Mouse (Mus musculus): ENCODE results near the gene Tacc2.

The Tacc2 gene

GRCm38 (mm10) chr7:130621068-130621467 lies 43.8 kb downstream of the Tacc2 start:
- no peak for DNase-seq

- peak in 1 of 2 experiments; percentile 36 for DNase-seq
Measured at GRCm38 (mm10) chr7:130621953-130622352, 44.7 kb downstream of the Tacc2 start.

- peak in 1 of 2 experiments; percentile 36 for DNase-seq
Measured at GRCm38 (mm10) chr7:130622359-130622758, 45.1 kb downstream of the Tacc2 start.

- no peak for DNase-seq
Measured at GRCm38 (mm10) chr7:130624299-130624698, 47.1 kb downstream of the Tacc2 start.

GRCm38 (mm10) chr7:130625361-130625760 lies 48.1 kb downstream of the Tacc2 start:
- DNase-seq, result peak; percentile 19 to 32

GRCm38 (mm10) chr7:130628601-130629000 lies 51.4 kb downstream of the Tacc2 start:
- no peak for DNase-seq

- DNase-seq, result no peak
Measured at GRCm38 (mm10) chr7:130629999-130630398, 52.8 kb downstream of the Tacc2 start.

- peak; percentile 27 to 39 for DNase-seq
Measured at GRCm38 (mm10) chr7:130630956-130631355, 53.7 kb downstream of the Tacc2 start.

- DNase-seq, result peak in 1 of 2 experiments; percentile 47
Measured at GRCm38 (mm10) chr7:130631553-130632378, 54.5 kb downstream of the Tacc2 start.

GRCm38 (mm10) chr7:130632379-130632732 lies 55.1 kb downstream of the Tacc2 start:
- DNase-seq, result no peak

GRCm38 (mm10) chr7:130634259-130634871 lies 57.1 kb downstream of the Tacc2 start:
- no peak for DNase-seq

GRCm38 (mm10) chr7:130635212-130635611 lies 58.0 kb downstream of the Tacc2 start:
- no peak for DNase-seq

- no peak for DNase-seq
Measured at GRCm38 (mm10) chr7:130636274-130636673, 59.0 kb downstream of the Tacc2 start.

- no peak for DNase-seq
Measured at GRCm38 (mm10) chr7:130636902-130637301, 59.7 kb downstream of the Tacc2 start.

- no peak for DNase-seq
Measured at GRCm38 (mm10) chr7:130637811-130638210, 60.6 kb downstream of the Tacc2 start.

- DNase-seq, result no peak
Measured at GRCm38 (mm10) chr7:130640681-130641080, 63.4 kb downstream of the Tacc2 start.

- no peak for DNase-seq
Measured at GRCm38 (mm10) chr7:130645332-130645993, 68.2 kb downstream of the Tacc2 start.

- peak; percentile 20 to 33 for DNase-seq
Measured at GRCm38 (mm10) chr7:130645994-130646761, 68.9 kb downstream of the Tacc2 start.

- DNase-seq, result peak in 1 of 2 experiments; percentile 19
Measured at GRCm38 (mm10) chr7:130646762-130647139, 69.5 kb downstream of the Tacc2 start.

- no peak for DNase-seq
Measured at GRCm38 (mm10) chr7:130648061-130648460, 70.8 kb downstream of the Tacc2 start.

GRCm38 (mm10) chr7:130649257-130649656 lies 72.0 kb downstream of the Tacc2 start:
- DNase-seq, result no peak

- DNase-seq, result peak in 1 of 2 experiments; percentile 42
Measured at GRCm38 (mm10) chr7:130650621-130651020, 73.4 kb downstream of the Tacc2 start.

GRCm38 (mm10) chr7:130653036-130653555 lies 75.9 kb downstream of the Tacc2 start:
- DNase-seq, result no peak
